Mouse (Mus musculus) cerebellum, adult 11 months (tissue): ENCODE measurements around the gene Tent2.
A peak's percentile ranks its signal among the peaks of the same experiment; 100 is the strongest.
"Not testable (repeated sequence)": the region's sequence is repeated elsewhere in the genome, so short reads cannot be mapped to it uniquely, and the experiment has no call there.

ENCODE experiments used
- DNase-seq: peaks from one replicate; pipeline ENCODE4 v3.0.0; 2022

Gene Tent2

GRCm38 (mm10) chr13:93191831-93192645 lies at the start of gene Tent2:
Tent2 (minus strand) TSS chr13:93192385.
- peak; percentile 93 for DNase-seq

GRCm38 (mm10) chr13:93241180-93241579 lies 49.0 kb upstream of the Tent2 start:
- DNase-seq = no peak

- no peak for DNase-seq
Observed at GRCm38 (mm10) chr13:93239561-93239960, 47.4 kb upstream of the Tent2 start.

- DNase-seq = no peak
Observed at GRCm38 (mm10) chr13:93239134-93239533, 46.9 kb upstream of the Tent2 start.

GRCm38 (mm10) chr13:93237677-93238398 lies 45.7 kb upstream of the Tent2 start:
- DNase-seq = no peak

- no peak for DNase-seq
Observed at GRCm38 (mm10) chr13:93234267-93235039, 42.3 kb upstream of the Tent2 start.

- no peak for DNase-seq
Observed at GRCm38 (mm10) chr13:93232335-93232734, 40.1 kb upstream of the Tent2 start.

- DNase-seq = no peak
Observed at GRCm38 (mm10) chr13:93231016-93231415, 38.8 kb upstream of the Tent2 start.

- no peak for DNase-seq
Observed at GRCm38 (mm10) chr13:93211741-93212140, 19.6 kb upstream of the Tent2 start.

- DNase-seq = no peak
Observed at GRCm38 (mm10) chr13:93192646-93193026, 451 bp upstream of the Tent2 start.

- no peak for DNase-seq
Observed at GRCm38 (mm10) chr13:93189416-93189815, 2.8 kb downstream of the Tent2 start.

- no peak for DNase-seq
Observed at GRCm38 (mm10) chr13:93188738-93189137, 3.4 kb downstream of the Tent2 start.

GRCm38 (mm10) chr13:93187792-93188191 lies 4.4 kb downstream of the Tent2 start:
- DNase-seq = not testable (repeated sequence)

- no peak for DNase-seq
Observed at GRCm38 (mm10) chr13:93180351-93180750, 11.8 kb downstream of the Tent2 start.

- no peak for DNase-seq
Observed at GRCm38 (mm10) chr13:93179522-93179921, 12.7 kb downstream of the Tent2 start.

- no peak for DNase-seq
Observed at GRCm38 (mm10) chr13:93177571-93177970, 14.6 kb downstream of the Tent2 start.

GRCm38 (mm10) chr13:93163303-93163702 lies 28.9 kb downstream of the Tent2 start:
- no peak for DNase-seq

GRCm38 (mm10) chr13:93162456-93162855 lies 29.7 kb downstream of the Tent2 start:
- DNase-seq = no peak

- no peak for DNase-seq
Observed at GRCm38 (mm10) chr13:93158261-93158660, 33.9 kb downstream of the Tent2 start.

GRCm38 (mm10) chr13:93153280-93153679 lies 38.9 kb downstream of the Tent2 start:
- DNase-seq = no peak

GRCm38 (mm10) chr13:93144336-93145167 lies 47.6 kb downstream of the Tent2 start, which contains the start of gene Cmya5:
Cmya5 (minus strand) TSS chr13:93144724.
- DNase-seq = peak; percentile 68

- DNase-seq = no peak
Observed at GRCm38 (mm10) chr13:93143819-93144283, 48.3 kb downstream of the Tent2 start.
